Mouse (Mus musculus): ENCODE data around the gene Bpi. TPM values are rescaled to one million over a fixed set of nuclear protein-coding genes. Genes with fewer than 3 reads are reported as not detected.

The Bpi gene
- total RNA-seq (2014; fragmentation: Nextera tagmentation) (not detected in 2 replicates), total RNA-seq (2017) (0.50 TPM in 1 of 2 replicates, not detected in the other)

GRCm38 (mm10) chr2:158258005-158258418, at the start of gene Bpi:
Bpi (plus strand) TSS chr2:158258094.
- no peak for ATAC-seq (replicated peaks; ENCODE audit: low FRiP score, low TSS enrichment, poor library complexity, severe bottlenecking)

- no peak for ATAC-seq (replicated peaks; ENCODE audit: low FRiP score, low TSS enrichment, poor library complexity, severe bottlenecking)
Observed at GRCm38 (mm10) chr2:158209776-158210175, 48.1 kb upstream of the Bpi start.

- no peak for ATAC-seq (replicated peaks; ENCODE audit: low FRiP score, low TSS enrichment, poor library complexity, severe bottlenecking)
Observed at GRCm38 (mm10) chr2:158210503-158210902, 47.4 kb upstream of the Bpi start.

- no peak for ATAC-seq (replicated peaks; ENCODE audit: low FRiP score, low TSS enrichment, poor library complexity, severe bottlenecking)
Observed at GRCm38 (mm10) chr2:158210958-158211357, 46.9 kb upstream of the Bpi start.

- ATAC-seq (replicated peaks; ENCODE audit: low FRiP score, low TSS enrichment, poor library complexity, severe bottlenecking) = 0 out of 2 replicates have a peak, but pooled peaks have one; percentile 31
Observed at GRCm38 (mm10) chr2:158211764-158212471, 46.0 kb upstream of the Bpi start.

GRCm38 (mm10) chr2:158215283-158216117, 42.4 kb upstream of the Bpi start:
- no peak for ATAC-seq (replicated peaks; ENCODE audit: low FRiP score, low TSS enrichment, poor library complexity, severe bottlenecking)

- no peak for ATAC-seq (replicated peaks; ENCODE audit: low FRiP score, low TSS enrichment, poor library complexity, severe bottlenecking)
Observed at GRCm38 (mm10) chr2:158216510-158216909, 41.4 kb upstream of the Bpi start.

GRCm38 (mm10) chr2:158219562-158219961, 38.3 kb upstream of the Bpi start:
- no peak for ATAC-seq (replicated peaks; ENCODE audit: low FRiP score, low TSS enrichment, poor library complexity, severe bottlenecking)

- no peak for ATAC-seq (replicated peaks; ENCODE audit: low FRiP score, low TSS enrichment, poor library complexity, severe bottlenecking)
Observed at GRCm38 (mm10) chr2:158221446-158222084, 36.3 kb upstream of the Bpi start.

GRCm38 (mm10) chr2:158222664-158223063, 35.2 kb upstream of the Bpi start:
- no peak for ATAC-seq (replicated peaks; ENCODE audit: low FRiP score, low TSS enrichment, poor library complexity, severe bottlenecking)

GRCm38 (mm10) chr2:158223497-158223896, 34.4 kb upstream of the Bpi start:
- ATAC-seq (replicated peaks; ENCODE audit: low FRiP score, low TSS enrichment, poor library complexity, severe bottlenecking) = no peak

GRCm38 (mm10) chr2:158225301-158225700, 32.6 kb upstream of the Bpi start:
- ATAC-seq (replicated peaks; ENCODE audit: low FRiP score, low TSS enrichment, poor library complexity, severe bottlenecking) = no peak

- no peak for ATAC-seq (replicated peaks; ENCODE audit: low FRiP score, low TSS enrichment, poor library complexity, severe bottlenecking)
Observed at GRCm38 (mm10) chr2:158228670-158229502, 29.0 kb upstream of the Bpi start, which contains the start of gene D630003M21Rik. D630003M21Rik (minus strand) TSS chr2:158229222.

- no peak for ATAC-seq (replicated peaks; ENCODE audit: low FRiP score, low TSS enrichment, poor library complexity, severe bottlenecking)
Observed at GRCm38 (mm10) chr2:158229503-158229892, 28.4 kb upstream of the Bpi start.

- no peak for ATAC-seq (replicated peaks; ENCODE audit: low FRiP score, low TSS enrichment, poor library complexity, severe bottlenecking)
Observed at GRCm38 (mm10) chr2:158230617-158231016, 27.3 kb upstream of the Bpi start.

GRCm38 (mm10) chr2:158231071-158231470, 26.8 kb upstream of the Bpi start:
- ATAC-seq (replicated peaks; ENCODE audit: low FRiP score, low TSS enrichment, poor library complexity, severe bottlenecking) = no peak

- no peak for ATAC-seq (replicated peaks; ENCODE audit: low FRiP score, low TSS enrichment, poor library complexity, severe bottlenecking)
Observed at GRCm38 (mm10) chr2:158232414-158232813, 25.5 kb upstream of the Bpi start.

GRCm38 (mm10) chr2:158233106-158233505, 24.8 kb upstream of the Bpi start:
- ATAC-seq (replicated peaks; ENCODE audit: low FRiP score, low TSS enrichment, poor library complexity, severe bottlenecking) = 0 out of 2 replicates have a peak, but pooled peaks have one; percentile 22

- ATAC-seq (replicated peaks; ENCODE audit: low FRiP score, low TSS enrichment, poor library complexity, severe bottlenecking) = no peak
Observed at GRCm38 (mm10) chr2:158236698-158237097, 21.2 kb upstream of the Bpi start.
